ENCODE assay signal across 8 mouse cellular contexts in genomic region chr10:60566369-60567037, GRCm38 (mm10).
DNase-seq lines count a peak whose midpoint lies in the region; ATAC-seq and TF ChIP-seq lines count a peak whose summit lies in the region.

No protein-coding gene starts in this region.

- DNase-seq in lung, postnatal 10 days = no peak
- peak; percentile 11 for DNase-seq in forebrain, postnatal 0 days
- DNase-seq in liver, embryonic 13.5 days = peak; percentile 1
- DNase-seq in right cerebral cortex, adult 18-20 months = no peak
- DNase-seq in left cerebral cortex, adult 8-10 months (ENCODE audit: low spot score in 2 of 2) = no peak
- DNase-seq in urinary bladder, postnatal 36 days (ENCODE audit: low spot score in 2 of 2) = no peak

- H3K36me3 ChIP-seq in lung, embryonic 16.5 days (ENCODE audit: control insufficient read depth, insufficient read depth, low read length) = no peaks in the 10 kb centered on the region
- no peaks in the 10 kb centered on the region for H3K36me3 ChIP-seq in forebrain, postnatal 0 days (ENCODE audit: insufficient read depth)
- no peaks in the 10 kb centered on the region for H3K36me3 ChIP-seq in liver, embryonic 13.5 days
- H3K36me3 ChIP-seq in stomach, embryonic 14.5 days (ENCODE audit: control insufficient read depth, insufficient read depth, low read length) = no peaks in the 10 kb centered on the region

- H3K4me2 ChIP-seq in lung, embryonic 16.5 days (ENCODE audit: low read depth, low read length) = peak overlapping the region; percentile 24
- H3K4me2 ChIP-seq in forebrain, postnatal 0 days (ENCODE audit: low read depth) = peak overlapping the region; percentile 24; the same call in 1 of the 2 replicates
- H3K4me2 ChIP-seq in liver, embryonic 13.5 days = peak overlapping the region; percentile 45
- H3K4me2 ChIP-seq in stomach, embryonic 14.5 days (replicated peaks; ENCODE audit: low read depth, low read length) = peak overlapping the region; percentile 2; the same call in 1 of the 2 replicates

- H3K9me3 ChIP-seq in lung, embryonic 16.5 days (ENCODE audit: control insufficient read depth, low read length) = no peaks in the 10 kb centered on the region
- H3K9me3 ChIP-seq in forebrain, postnatal 0 days (ENCODE audit: low read length) = no peaks in the 10 kb centered on the region
- no peaks in the 10 kb centered on the region for H3K9me3 ChIP-seq in liver, embryonic 13.5 days (replicated peaks)
- no peaks in the 10 kb centered on the region for H3K9me3 ChIP-seq in stomach, embryonic 14.5 days (ENCODE audit: control insufficient read depth, low read depth, low read length)

- H3K9ac ChIP-seq in lung, embryonic 16.5 days (ENCODE audit: low read length) = no peak overlapping the region
- no peak overlapping the region for H3K9ac ChIP-seq in forebrain, postnatal 0 days
- H3K9ac ChIP-seq in liver, embryonic 13.5 days = no peak overlapping the region; the same call in 1 of the 2 replicates
- H3K9ac ChIP-seq in stomach, embryonic 14.5 days (replicated peaks; ENCODE audit: low read depth, low read length) = no peak overlapping the region

- H3K27me3 ChIP-seq in lung, embryonic 16.5 days (ENCODE audit: control insufficient read depth, insufficient read depth, low read depth, low read length) = no peaks in the 10 kb centered on the region
- no peaks in the 10 kb centered on the region for H3K27me3 ChIP-seq in forebrain, postnatal 0 days (ENCODE audit: insufficient read depth, low read length)
- H3K27me3 ChIP-seq in liver, embryonic 13.5 days = peaks cover 14% of the 10 kb centered on the region
- no peaks in the 10 kb centered on the region for H3K27me3 ChIP-seq in stomach, embryonic 14.5 days (ENCODE audit: control insufficient read depth, insufficient read depth, low read length)

- H3K4me3 ChIP-seq in lung, embryonic 16.5 days (ENCODE audit: low read length) = 0 out of 2 replicates have a peak overlapping the region, but pooled peaks have one; percentile 20
- H3K4me3 ChIP-seq in forebrain, postnatal 0 days (ENCODE audit: low read depth, low read length) = no peak overlapping the region
- peak overlapping the region; percentile 21 for H3K4me3 ChIP-seq in liver, embryonic 13.5 days (replicated peaks)
- H3K4me3 ChIP-seq in stomach, embryonic 14.5 days (ENCODE audit: low read depth, low read length) = no peak overlapping the region

- no peak for TF ChIP-seq CTCF in forebrain, postnatal 0 days (IDR thresholded peaks at IDR 0.05; ENCODE audit: low read depth)

- 38% methylated on average over 24 of the region's 24 CpGs for WGBS in lung, embryonic 16.5 days
- 43% methylated on average over 24 of the region's 24 CpGs for WGBS in forebrain, postnatal 0 days
- whole genome bisulfite sequencing in liver, embryonic 13.5 days (ENCODE audit: insufficient replicate concordance) = 14% methylated on average over 24 of the region's 24 CpGs
- 41% methylated on average over 24 of the region's 24 CpGs for WGBS in stomach, embryonic 14.5 days

- peaks cover 4% of the 10 kb centered on the region; the same call in 1 of the 2 replicates for H3K4me1 ChIP-seq in lung, embryonic 16.5 days (replicated peaks; ENCODE audit: control insufficient read depth, insufficient read depth, low read length)
- no peaks in the 10 kb centered on the region for H3K4me1 ChIP-seq in forebrain, postnatal 0 days (ENCODE audit: insufficient read depth)
- H3K4me1 ChIP-seq in liver, embryonic 13.5 days (replicated peaks) = peaks cover 18% of the 10 kb centered on the region
- peaks cover 8% of the 10 kb centered on the region; the same call in 1 of the 2 replicates for H3K4me1 ChIP-seq in stomach, embryonic 14.5 days (ENCODE audit: control insufficient read depth, insufficient read depth, low read length)

- no peak for ATAC-seq in lung, embryonic 16.5 days (ENCODE audit: low read depth)
- ATAC-seq in forebrain, postnatal 0 days = peak; percentile 32; the same call in 1 of the 2 replicates
- no peak for ATAC-seq in liver, embryonic 13.5 days (ENCODE audit: low read depth)
- ATAC-seq in stomach, embryonic 14.5 days (ENCODE audit: insufficient number of reproducible peaks, insufficient read depth, low FRiP score, low read depth) = no peak

- no peak overlapping the region for H3K27ac ChIP-seq in lung, embryonic 16.5 days (ENCODE audit: low read length)
- H3K27ac ChIP-seq in forebrain, postnatal 0 days (ENCODE audit: low read depth, low read length) = no peak overlapping the region
- H3K27ac ChIP-seq in liver, embryonic 13.5 days = 0 out of 2 replicates have a peak overlapping the region, but pooled peaks have one; percentile 9
- H3K27ac ChIP-seq in stomach, embryonic 14.5 days (ENCODE audit: low read length) = no peak overlapping the region

Comparison
In these comparisons a context has a peak if more than half of its experiments do, and no peak if none do; other contexts are left out.
1. H3K4me3 ChIP-seq: peak in lung, embryonic 16.5 days (single experiment) and liver, embryonic 13.5 days (single experiment); none in forebrain, postnatal 0 days (single experiment) and stomach, embryonic 14.5 days (single experiment).
2. DNase-seq: peak in forebrain, postnatal 0 days (single experiment) and liver, embryonic 13.5 days (single experiment); none in lung, postnatal 10 days (single experiment), right cerebral cortex, adult 18-20 months (single experiment), left cerebral cortex, adult 8-10 months (0 of 2) and urinary bladder, postnatal 36 days (0 of 2).
3. Peak in every context shown above with its lines, with median percentiles within 50 percentile points of each other: H3K4me2 ChIP-seq.